In the genomic region with DNA sequence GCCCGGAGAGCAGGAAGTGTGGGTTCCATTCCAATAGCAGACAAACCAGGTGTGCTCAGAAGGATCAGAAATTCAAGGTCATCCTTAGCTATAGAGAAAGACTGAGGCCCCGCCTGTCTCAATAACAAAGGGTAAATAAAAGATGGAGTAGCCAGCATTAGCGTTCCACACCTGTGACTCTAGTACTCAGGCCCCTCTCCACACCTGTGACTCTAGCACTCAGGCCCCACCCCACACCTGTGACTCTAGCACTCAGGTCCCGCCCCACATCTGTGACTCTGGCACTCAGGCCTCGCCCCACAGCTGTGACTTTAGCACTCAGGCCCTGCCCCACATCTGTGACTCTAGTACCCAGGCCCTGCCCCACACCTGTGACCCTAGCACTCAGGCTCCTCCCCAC, we compare ENCODE assay signal across 19 mouse cellular contexts.
"Had no signal": no experiment of that assay in that cellular context is flagged by ENCODE, and none has a peak within 500 bp of the region (broad histone marks: within the 10 kb centered on the region; RNA-seq: fewer than 3 reads in every experiment).

No protein-coding gene starts in this region.

- H3K9me3 ChIP-seq: liver, embryonic 15.5 days; lung, embryonic 15.5 days; midbrain, embryonic 13.5 days; midbrain, embryonic 15.5 days; neural tube, embryonic 13.5 days; stomach, embryonic 15.5 days had no signal

- H3K36me3 ChIP-seq: liver, embryonic 15.5 days; lung, embryonic 15.5 days; midbrain, embryonic 13.5 days; midbrain, embryonic 15.5 days; neural tube, embryonic 13.5 days; stomach, embryonic 15.5 days had no signal

- H3K9ac ChIP-seq: liver, embryonic 15.5 days; liver, postnatal 0 days; lung, embryonic 15.5 days; midbrain, embryonic 13.5 days; midbrain, embryonic 15.5 days; neural tube, embryonic 13.5 days; stomach, embryonic 15.5 days had no signal

- H3K4me3 ChIP-seq: liver, embryonic 15.5 days; lung, embryonic 15.5 days; megakaryocyte, embryonic 14.5 days; midbrain, embryonic 13.5 days; midbrain, embryonic 15.5 days; neural tube, embryonic 13.5 days; stomach, embryonic 15.5 days had no signal

- H3K4me2 ChIP-seq: liver, embryonic 15.5 days; lung, embryonic 15.5 days; midbrain, embryonic 11.5 days; midbrain, embryonic 13.5 days; midbrain, embryonic 15.5 days; neural tube, embryonic 13.5 days; stomach, embryonic 15.5 days had no signal

- DNase-seq: liver, postnatal 0 days; lung, adult 2 months; lung, postnatal 14 days; lung, postnatal 36 days; right cerebral cortex, postnatal 14 days; thymus, adult 2 months; thymus, postnatal 14 days; thymus, postnatal 36 days had no signal

- ATAC-seq: liver, postnatal 0 days; lung, postnatal 0 days; midbrain, embryonic 13.5 days; midbrain, embryonic 15.5 days had no signal

- H3K27ac ChIP-seq: liver, embryonic 15.5 days; lung, embryonic 15.5 days; macrophage; midbrain, embryonic 13.5 days; midbrain, embryonic 15.5 days; neural tube, embryonic 13.5 days; stomach, embryonic 15.5 days; stomach, postnatal 0 days had no signal

- H3K27me3 ChIP-seq: lung, embryonic 15.5 days; midbrain, embryonic 13.5 days; midbrain, embryonic 15.5 days; neural tube, embryonic 13.5 days; stomach, embryonic 15.5 days had no signal
